Mouse (Mus musculus) thymus, adult 18-20 months (tissue): ENCODE results near the gene Nceh1.

Source experiments
- DNase-seq, 2 experiments: peaks; one replicate each; pipeline ENCODE4 v3.0.0; 2022; ENCODE audit warnings: mixed read lengths in 2 of 2

Gene Nceh1

GRCm38 (mm10) chr3:27182733-27183600, at the start of gene Nceh1:
Nceh1 (plus strand) TSS chr3:27182965.
- DNase-seq, result peak; percentile 95 to 96

DNA sequence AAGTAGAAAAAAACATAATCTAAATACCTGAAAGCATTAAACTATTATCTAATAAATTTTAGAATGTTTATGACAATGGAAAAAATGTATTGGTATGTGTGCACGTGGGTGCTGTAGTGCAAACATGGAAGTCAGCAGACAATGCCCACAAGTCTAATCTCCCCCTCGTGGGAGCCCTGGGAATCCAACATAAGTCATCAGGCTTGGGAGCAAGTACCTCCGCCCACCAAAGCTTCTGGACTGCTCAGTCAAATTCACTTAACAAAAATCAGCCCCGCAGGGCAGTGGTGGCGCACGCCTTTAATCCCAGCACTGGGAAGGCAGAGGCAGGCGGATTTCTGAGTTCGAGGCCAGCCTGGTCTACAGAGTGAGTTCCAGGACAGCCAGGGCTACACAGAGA, 42.7 kb upstream of the Nceh1 start:
- no peak for DNase-seq

- DNase-seq, result no peak
Measured at GRCm38 (mm10) chr3:27143570-27143969, 39.2 kb upstream of the Nceh1 start.

GRCm38 (mm10) chr3:27145733-27146132, 37.0 kb upstream of the Nceh1 start:
- no peak for DNase-seq

- peak; percentile 32 to 50 for DNase-seq
Measured at GRCm38 (mm10) chr3:27153191-27153671, 29.5 kb upstream of the Nceh1 start.

GRCm38 (mm10) chr3:27153701-27154209, 29.0 kb upstream of the Nceh1 start, which contains the start of gene Ect2:
Ect2 (minus strand) TSS chr3:27153878.
- DNase-seq, result peak; percentile 98 to 99

- DNase-seq, result no peak
Measured at GRCm38 (mm10) chr3:27154280-27154679, 28.5 kb upstream of the Nceh1 start.

- DNase-seq, result no peak
Measured at GRCm38 (mm10) chr3:27155051-27155855, 27.5 kb upstream of the Nceh1 start.

DNA sequence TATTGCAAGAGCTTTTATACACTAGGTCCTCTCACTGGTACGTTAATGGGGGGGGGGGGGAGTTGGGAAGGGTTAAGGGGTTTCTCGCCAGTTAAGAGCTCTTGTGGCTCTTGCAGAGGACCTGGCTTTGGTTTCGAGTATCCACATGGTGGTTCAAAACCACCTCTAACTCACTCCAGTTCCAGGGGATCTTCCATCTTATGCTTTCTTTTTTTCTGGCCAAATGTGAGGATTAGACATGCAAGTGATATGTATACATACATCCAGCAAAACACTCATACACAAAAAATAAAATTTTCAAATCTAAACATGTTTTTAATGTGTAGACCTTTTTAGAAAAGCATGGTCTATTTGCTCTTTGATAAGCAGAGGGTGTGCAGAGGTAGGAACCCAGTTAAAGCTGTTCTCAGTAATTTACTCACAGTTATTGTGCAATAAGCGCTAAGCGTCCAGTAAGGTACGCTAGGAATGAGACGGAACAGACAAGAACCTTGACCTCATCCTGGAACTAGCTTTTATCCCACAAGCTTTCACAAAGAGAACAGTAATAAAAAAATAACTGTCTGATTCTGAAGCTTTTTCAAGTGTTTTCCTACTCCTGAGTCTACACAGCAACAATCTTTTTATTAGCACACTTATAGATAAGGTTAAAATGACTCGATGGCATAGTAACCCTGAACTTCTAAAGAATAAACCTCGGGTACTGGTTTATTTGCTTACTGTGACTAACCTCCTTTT, 26.7 kb upstream of the Nceh1 start:
- no peak for DNase-seq

DNA sequence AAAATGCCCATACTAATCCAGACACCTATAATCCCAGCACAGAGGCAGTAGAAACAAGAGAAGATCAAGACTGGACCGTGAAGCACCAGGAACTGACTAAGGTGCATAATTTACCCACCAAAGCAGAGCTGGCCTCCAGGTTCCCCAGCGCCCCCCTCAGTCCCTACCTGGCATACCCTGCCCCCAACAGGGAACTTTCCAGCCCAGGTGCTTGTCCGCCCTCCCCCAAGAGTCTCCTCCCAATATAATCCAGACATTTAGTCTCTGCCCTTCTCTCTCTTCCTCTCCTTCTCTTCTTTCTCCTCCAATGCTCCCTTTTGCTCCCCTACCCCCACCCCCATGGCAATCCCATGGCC, 26.2 kb upstream of the Nceh1 start:
- no peak for DNase-seq

- DNase-seq, result no peak
Measured at GRCm38 (mm10) chr3:27158910-27159309, 23.9 kb upstream of the Nceh1 start.

DNA sequence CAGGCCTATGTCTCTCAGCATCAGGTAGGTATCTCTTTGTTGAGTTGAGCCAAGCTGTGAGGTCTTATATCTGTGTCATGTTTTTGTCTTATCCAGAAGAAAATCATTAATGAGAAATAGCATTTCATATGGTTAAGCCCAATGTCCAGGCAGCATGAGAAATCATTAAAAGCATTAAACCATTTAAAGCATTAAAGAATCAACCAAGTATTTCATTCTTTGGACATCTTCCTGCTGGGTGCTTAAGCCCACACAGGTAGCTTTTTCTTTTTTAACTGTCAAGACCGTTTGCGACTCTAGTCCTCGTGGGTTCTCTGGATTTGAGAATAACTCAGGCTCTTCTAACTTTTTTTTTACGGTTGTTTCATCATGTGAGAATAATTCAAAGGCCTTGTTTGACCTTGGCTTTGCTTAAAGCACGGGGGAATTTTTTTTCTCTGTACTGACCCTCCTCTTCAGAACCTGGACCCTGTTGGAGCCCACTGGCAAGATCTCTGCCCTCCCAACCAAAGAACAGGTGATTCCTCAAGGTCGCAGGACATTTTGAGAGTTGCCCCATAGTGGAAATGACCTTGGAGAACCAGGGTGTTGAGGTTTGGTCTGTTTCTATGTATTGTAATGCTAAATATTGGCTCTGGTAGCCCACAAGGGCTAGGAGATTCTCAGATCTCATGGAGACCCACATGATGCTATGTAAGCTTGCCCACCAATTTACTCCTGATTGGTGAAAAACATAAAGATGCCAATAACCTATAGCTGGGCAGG, 20.9 kb upstream of the Nceh1 start:
- DNase-seq, result no peak

DNA sequence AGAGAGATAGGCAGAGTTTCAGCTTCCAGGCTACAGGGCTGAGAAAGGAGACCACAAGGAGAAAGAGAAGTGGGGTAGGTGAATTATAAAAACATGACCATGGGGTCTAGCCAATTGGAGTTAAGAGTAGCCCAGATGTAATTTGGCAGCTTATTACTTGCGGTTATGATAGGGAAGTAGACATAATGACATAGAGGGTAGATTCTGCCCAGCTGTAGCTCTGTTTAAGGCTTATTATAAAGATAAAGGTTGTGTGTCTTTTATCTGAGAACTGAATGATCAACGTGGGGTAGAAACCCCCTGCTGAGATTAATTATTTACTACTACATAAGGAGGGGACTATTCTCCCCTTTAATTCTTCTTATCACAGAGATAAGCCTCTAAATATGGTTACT, 20.4 kb upstream of the Nceh1 start:
- DNase-seq, result no peak

- no peak for DNase-seq
Measured at GRCm38 (mm10) chr3:27165481-27166065, 17.2 kb upstream of the Nceh1 start.

GRCm38 (mm10) chr3:27170257-27170656, 12.5 kb upstream of the Nceh1 start:
- DNase-seq, result no peak

- DNase-seq, result no peak
Measured at GRCm38 (mm10) chr3:27179711-27180110, 3.1 kb upstream of the Nceh1 start.

DNA sequence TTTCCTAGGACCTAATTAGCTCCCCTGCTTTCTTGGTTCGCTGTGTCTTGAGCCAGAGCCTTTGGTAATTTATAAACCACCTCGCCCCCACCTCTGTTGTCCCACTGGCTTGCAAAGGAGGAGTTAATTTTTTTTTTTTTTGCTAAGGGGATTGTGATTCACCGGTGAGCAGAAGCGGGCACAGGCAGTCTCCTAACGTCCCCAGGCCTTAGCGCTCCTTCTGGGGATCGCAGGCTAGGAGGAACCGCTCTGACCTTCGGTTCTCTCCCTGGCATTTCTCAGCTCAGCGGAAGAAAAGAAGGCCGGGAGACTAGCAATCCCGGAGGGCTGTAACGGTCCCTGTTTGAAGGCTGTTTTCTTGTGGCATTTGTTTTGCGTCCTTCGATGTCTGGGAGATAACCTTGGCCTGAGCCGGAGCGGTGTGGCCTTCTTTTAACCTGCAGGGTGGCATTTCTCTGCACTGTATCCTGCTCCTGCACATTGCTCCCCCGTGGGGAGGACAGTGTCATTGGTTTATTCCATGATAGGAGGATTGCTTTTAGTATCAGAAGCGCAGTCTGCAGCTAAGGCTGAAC, 923 bp downstream of the Nceh1 start:
- DNase-seq, result no peak

GRCm38 (mm10) chr3:27188386-27188785, 5.6 kb downstream of the Nceh1 start:
- DNase-seq, result no peak

DNA sequence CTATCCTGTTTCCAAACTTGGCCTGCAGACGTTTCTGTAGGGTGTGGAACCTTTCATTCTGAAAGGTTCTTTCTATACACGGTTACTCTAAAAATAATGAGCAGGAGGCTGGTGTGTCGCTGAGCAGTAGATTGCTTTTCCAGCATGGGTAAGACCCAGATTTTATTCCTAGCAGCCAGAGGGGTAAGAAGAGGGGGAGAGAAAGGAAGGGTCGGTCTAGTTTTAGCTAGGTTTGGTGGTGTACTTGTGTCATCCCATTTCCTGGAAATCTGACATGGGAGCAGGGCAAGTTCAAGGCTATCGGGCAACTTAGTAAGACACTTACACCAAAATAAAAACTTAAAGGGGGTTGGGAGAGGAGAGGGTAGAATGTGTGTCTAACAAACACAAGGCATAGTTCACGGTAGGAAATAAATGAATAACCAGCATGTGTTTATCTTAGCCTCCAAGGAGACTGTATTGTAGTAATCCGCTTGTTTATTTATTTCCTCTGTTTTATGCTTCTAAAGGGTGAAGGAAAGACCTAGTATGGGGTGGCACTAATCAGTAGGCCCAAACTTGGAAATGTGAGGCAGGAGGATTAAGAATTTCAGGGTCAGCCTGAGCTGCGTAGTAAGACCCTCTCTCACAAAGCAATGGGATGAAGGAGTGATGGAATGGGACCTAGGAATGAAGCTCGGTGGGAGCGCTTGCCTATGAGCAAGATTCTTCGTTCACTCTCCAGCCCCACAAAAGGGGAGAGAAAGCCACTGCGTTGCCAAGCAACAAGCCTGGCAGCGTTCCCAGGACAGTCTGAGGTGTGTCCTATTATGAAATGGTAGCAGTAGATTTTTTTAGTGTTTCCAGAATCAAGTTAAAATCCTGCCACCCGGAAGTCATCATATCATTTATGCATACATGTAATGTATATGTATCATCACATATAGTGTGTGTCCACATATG, 6.8 kb downstream of the Nceh1 start:
- no peak for DNase-seq

GRCm38 (mm10) chr3:27190865-27191264, 8.1 kb downstream of the Nceh1 start:
- no peak for DNase-seq
